Mouse (Mus musculus): ENCODE measurements around the gene Zfp808. TPM values are rescaled to one million over a fixed set of nuclear protein-coding genes. Genes with fewer than 3 reads are reported as not detected.
"Not testable (repeated sequence)": the region's sequence is repeated elsewhere in the genome, so short reads cannot be mapped to it uniquely, and the experiment has no call there.

Gene Zfp808
- polyA plus RNA-seq, 1 experiment from 2014 or later, result 12.3 TPM

DNA sequence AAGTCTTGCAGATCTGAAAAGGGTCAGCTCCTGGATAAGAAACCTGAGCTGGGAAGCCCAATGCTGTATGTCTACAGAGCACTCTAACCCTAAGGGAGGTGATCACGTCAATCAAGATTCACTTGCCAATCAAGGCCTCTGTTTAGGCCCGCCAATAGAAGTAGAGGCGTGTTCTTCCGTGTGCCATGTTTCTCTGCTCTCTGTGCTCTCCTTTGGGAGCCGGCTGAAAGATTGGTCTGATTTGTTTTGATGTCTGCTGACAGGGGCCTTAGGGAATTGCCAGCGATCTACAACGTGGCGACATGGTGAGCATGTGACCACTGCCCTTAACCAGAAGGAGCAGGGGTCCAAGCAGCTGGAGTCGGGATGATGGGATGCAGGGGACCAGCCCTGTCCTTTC, 125.5 kb downstream of the Zfp808 start:
- not testable (repeated sequence) for H3K36me3 ChIP-seq (ENCODE audit: control insufficient read depth, insufficient read depth, low read length); H3K27me3 ChIP-seq (ENCODE audit: control insufficient read depth, insufficient read depth, low read length); ATAC-seq (replicated peaks; ENCODE audit: low FRiP score); H3K27ac ChIP-seq (ENCODE audit: low read depth, low read length); H3K4me2 ChIP-seq (ENCODE audit: low read depth, low read length, severe bottlenecking); H3K4me1 ChIP-seq (replicated peaks; ENCODE audit: control insufficient read depth, insufficient read depth, low read length); H3K9ac ChIP-seq (ENCODE audit: low read length); H3K4me3 ChIP-seq (ENCODE audit: low read depth, low read length); DNase-seq (ENCODE audit: low spot score); H3K9me3 ChIP-seq (ENCODE audit: control insufficient read depth, low read length)
- whole genome bisulfite sequencing, result 75% methylated on average over 9 of the region's 9 CpGs

- Histone ChIP-seq H3K9me3 (ENCODE audit: control insufficient read depth, low read length) (peaks cover 15% of the 10 kb centered on the region), H3K9ac (ENCODE audit: low read length) (no peak overlapping the region), H3K4me3 (ENCODE audit: low read depth, low read length) (no peak overlapping the region), H3K4me1 (replicated peaks; ENCODE audit: control insufficient read depth, insufficient read depth, low read length) (no peaks in the 10 kb centered on the region), H3K27ac (ENCODE audit: low read depth, low read length) (no peak overlapping the region), H3K36me3 (ENCODE audit: control insufficient read depth, insufficient read depth, low read length) (no peaks in the 10 kb centered on the region), H3K4me2 (ENCODE audit: low read depth, low read length, severe bottlenecking) (no peak overlapping the region), H3K27me3 (ENCODE audit: control insufficient read depth, insufficient read depth, low read length) (no peaks in the 10 kb centered on the region)
- DNase-seq (ENCODE audit: low spot score) (no peak), ATAC-seq (replicated peaks; ENCODE audit: low FRiP score) (no peak)
- 88% methylated on average over 4 of the region's 4 CpGs for WGBS
These were observed 133.7 kb downstream of the Zfp808 start for GRCm38 (mm10) chr13:62263392-62263791.
